Mouse (Mus musculus) midbrain, embryonic 15.5 days (tissue): ENCODE measurements around the gene Large1. TPM values are rescaled to one million over a fixed set of nuclear protein-coding genes. Genes with fewer than 3 reads are reported as not detected.
"Not testable (repeated sequence)": the region's sequence is repeated elsewhere in the genome, so short reads cannot be mapped to it uniquely, and the experiment has no call there.

ENCODE experiments used
- ATAC-seq: fragments of 200-750 bp; cut with Nextera tagmentation; replicated peaks from 2 replicates; pipeline ENCODE4 v1.8.0; 2017; ENCODE audit warnings: moderate TSS enrichment
- H3K27ac ChIP-seq: fragments of 300-500 bp; sonication (generic); 2 replicates; pipeline ENCODE4 v1.5.1; 2015; ENCODE audit warnings: mild to moderate bottlenecking, inconsistent platforms
- H3K27me3 ChIP-seq: fragments of 300-500 bp; sonication (generic); replicated peaks from 2 replicates; pipeline ENCODE4 v1.6.1; 2015; ENCODE audit warnings: inconsistent platforms
- H3K36me3 ChIP-seq: fragments of 300-500 bp; sonication (generic); replicated peaks from 2 replicates; pipeline ENCODE4 v1.6.1; 2015; ENCODE audit warnings: inconsistent platforms
- H3K4me1 ChIP-seq: fragments of 300-500 bp; sonication (generic); 2 replicates; pipeline ENCODE4 v1.6.1; 2015; ENCODE audit warnings: inconsistent platforms
- H3K4me2 ChIP-seq: fragments of 300-500 bp; sonication (generic); 2 replicates; pipeline ENCODE4 v1.6.1; 2015; ENCODE audit warnings: inconsistent platforms, mild to moderate bottlenecking, moderate library complexity
- H3K4me3 ChIP-seq: fragments of 300-500 bp; sonication (generic); 2 replicates; pipeline ENCODE4 v1.5.1; 2015; ENCODE audit warnings: mild to moderate bottlenecking, inconsistent platforms
- H3K9ac ChIP-seq: fragments of 300-500 bp; sonication (generic); 2 replicates; pipeline ENCODE4 v1.6.1; 2015; ENCODE audit warnings: mild to moderate bottlenecking, inconsistent platforms
- H3K9me3 ChIP-seq: fragments of 300-500 bp; sonication (generic); 2 replicates; pipeline ENCODE4 v1.6.1; 2016; ENCODE audit warnings: inconsistent platforms
- WGBS: fragments of 180-500 bp; shearing (Covaris S2); methylation state at CpG from one replicate; pipeline ENCODE4 v1.1.7; 2015; ENCODE audit warnings: mixed read lengths; 5-methylcytosine and 5-hydroxymethylcytosine counted together
- polyA plus RNA-seq: library from polyadenylated mRNA; unstranded; fragments of >200 nt; fragmentation: Nextera tagmentation; extraction: Ambion mirVana; gene quantifications from 2 replicates; pipeline ENCODE4 v1.2.1, GENCODE M21; 2015

Large1 gene
- polyA plus RNA-seq, 1 experiment from 2014 or later = 14.2 TPM

GRCm38 (mm10) chr8:73289831-73290230 is 63.5 kb downstream of the Large1 start:
- H3K4me1 ChIP-seq = no peaks in the 10 kb centered on the region
- no peaks in the 10 kb centered on the region for H3K27me3 ChIP-seq
- ATAC-seq = no peak
- H3K4me3 ChIP-seq = no peak overlapping the region
- no peak overlapping the region for H3K9ac ChIP-seq
- H3K4me2 ChIP-seq = no peak overlapping the region
- H3K9me3 ChIP-seq = no peaks in the 10 kb centered on the region
- WGBS = 88% methylated on average over 2 of the region's 2 CpGs
- H3K27ac ChIP-seq = no peak overlapping the region
- no peaks in the 10 kb centered on the region for H3K36me3 ChIP-seq

- no peaks in the 10 kb centered on the region for H3K27me3 ChIP-seq
- no peaks in the 10 kb centered on the region for H3K4me1 ChIP-seq
- H3K36me3 ChIP-seq = no peaks in the 10 kb centered on the region
- no peak overlapping the region for H3K27ac ChIP-seq
- WGBS = 92% methylated on average over 4 of the region's 4 CpGs
- H3K4me3 ChIP-seq = no peak overlapping the region
- no peak overlapping the region for H3K9ac ChIP-seq
- H3K4me2 ChIP-seq = no peak overlapping the region
- no peak for ATAC-seq
- H3K9me3 ChIP-seq = no peaks in the 10 kb centered on the region
These were observed 71.3 kb downstream of the Large1 start for GRCm38 (mm10) chr8:73281996-73282395.

- H3K9me3 ChIP-seq = no peaks in the 10 kb centered on the region
- no peak for ATAC-seq
- no peak overlapping the region for H3K9ac ChIP-seq
- no peak overlapping the region for H3K4me3 ChIP-seq
- H3K36me3 ChIP-seq = no peaks in the 10 kb centered on the region
- no peaks in the 10 kb centered on the region for H3K4me1 ChIP-seq
- no peak overlapping the region for H3K27ac ChIP-seq
- H3K4me2 ChIP-seq = no peak overlapping the region
- H3K27me3 ChIP-seq = no peaks in the 10 kb centered on the region
- WGBS = 94% methylated on average over 4 of the region's 4 CpGs
These were observed 77.3 kb downstream of the Large1 start for GRCm38 (mm10) chr8:73276015-73276414.

- H3K36me3 ChIP-seq, ATAC-seq, H3K27ac ChIP-seq, H3K9ac ChIP-seq, H3K4me2 ChIP-seq, H3K4me1 ChIP-seq, H3K4me3 ChIP-seq, H3K9me3 ChIP-seq, H3K27me3 ChIP-seq: not testable (repeated sequence)
- 81% methylated on average over 4 of the region's 4 CpGs for WGBS
These were observed 77.9 kb downstream of the Large1 start for GRCm38 (mm10) chr8:73275445-73275844.

- no peak overlapping the region for H3K9ac ChIP-seq
- H3K4me3 ChIP-seq = no peak overlapping the region
- no peaks in the 10 kb centered on the region for H3K4me1 ChIP-seq
- ATAC-seq = no peak
- no peaks in the 10 kb centered on the region for H3K27me3 ChIP-seq
- no peaks in the 10 kb centered on the region for H3K36me3 ChIP-seq
- H3K4me2 ChIP-seq = no peak overlapping the region
- H3K27ac ChIP-seq = no peak overlapping the region
- no peaks in the 10 kb centered on the region for H3K9me3 ChIP-seq
These were observed 80.2 kb downstream of the Large1 start for GRCm38 (mm10) chr8:73273150-73273549.

GRCm38 (mm10) chr8:73270991-73271390 is 82.3 kb downstream of the Large1 start:
- Histone ChIP-seq H3K4me1 (no peaks in the 10 kb centered on the region), H3K4me3 (no peak overlapping the region), H3K9ac (no peak overlapping the region), H3K9me3 (no peaks in the 10 kb centered on the region), H3K27ac (no peak overlapping the region), H3K27me3 (no peaks in the 10 kb centered on the region), H3K4me2 (no peak overlapping the region), H3K36me3 (no peaks in the 10 kb centered on the region)
- no peak for ATAC-seq

- Histone ChIP-seq H3K27ac (no peak overlapping the region), H3K4me3 (no peak overlapping the region), H3K36me3 (no peaks in the 10 kb centered on the region), H3K4me1 (no peaks in the 10 kb centered on the region), H3K4me2 (no peak overlapping the region), H3K27me3 (no peaks in the 10 kb centered on the region), H3K9me3 (no peaks in the 10 kb centered on the region), H3K9ac (no peak overlapping the region)
- WGBS = 69% methylated on average over 2 of the region's 2 CpGs
- ATAC-seq = no peak
These were observed 95.4 kb downstream of the Large1 start for GRCm38 (mm10) chr8:73257981-73258380.

GRCm38 (mm10) chr8:73244186-73244585 is 109.2 kb downstream of the Large1 start:
- 97% methylated on average over 3 of the region's 3 CpGs for WGBS
- Histone ChIP-seq H3K9ac (no peak overlapping the region), H3K27me3 (no peaks in the 10 kb centered on the region), H3K4me3 (no peak overlapping the region), H3K27ac (no peak overlapping the region), H3K36me3 (no peaks in the 10 kb centered on the region), H3K9me3 (peaks cover 5% of the 10 kb centered on the region; the same call in 1 of the 2 replicates), H3K4me1 (no peaks in the 10 kb centered on the region), H3K4me2 (no peak overlapping the region)
- no peak for ATAC-seq

GRCm38 (mm10) chr8:73242066-73242465 is 111.3 kb downstream of the Large1 start:
- Histone ChIP-seq H3K36me3 (no peaks in the 10 kb centered on the region), H3K27ac (no peak overlapping the region), H3K4me1 (no peaks in the 10 kb centered on the region), H3K4me2 (no peak overlapping the region), H3K4me3 (no peak overlapping the region), H3K27me3 (no peaks in the 10 kb centered on the region), H3K9me3 (peaks cover 5% of the 10 kb centered on the region; the same call in 1 of the 2 replicates), H3K9ac (no peak overlapping the region)
- ATAC-seq = no peak
- WGBS = 88% methylated on average over 1 of the region's 1 CpGs

GRCm38 (mm10) chr8:73234209-73234608 is 119.1 kb downstream of the Large1 start:
- no peaks in the 10 kb centered on the region for H3K9me3 ChIP-seq
- H3K36me3 ChIP-seq = no peaks in the 10 kb centered on the region
- no peak overlapping the region for H3K4me2 ChIP-seq
- H3K9ac ChIP-seq = no peak overlapping the region
- H3K4me1 ChIP-seq = no peaks in the 10 kb centered on the region
- H3K27ac ChIP-seq = no peak overlapping the region
- no peak overlapping the region for H3K4me3 ChIP-seq
- no peak for ATAC-seq
- WGBS = 88% methylated on average over 1 of the region's 1 CpGs
- no peaks in the 10 kb centered on the region for H3K27me3 ChIP-seq

GRCm38 (mm10) chr8:73233358-73234041 is 119.8 kb downstream of the Large1 start:
- ATAC-seq = peak; percentile 86
- 64% methylated on average over 6 of the region's 6 CpGs for WGBS
- no peak overlapping the region for H3K27ac ChIP-seq

GRCm38 (mm10) chr8:73226841-73227240 is 126.5 kb downstream of the Large1 start:
- 87% methylated on average over 3 of the region's 3 CpGs for WGBS
- Histone ChIP-seq H3K4me3 (no peak overlapping the region), H3K27me3 (no peaks in the 10 kb centered on the region), H3K4me1 (0 out of 2 replicates have a peak, but pooled peaks cover 2% of the 10 kb centered on the region), H3K9ac (no peak overlapping the region), H3K4me2 (no peak overlapping the region), H3K36me3 (no peaks in the 10 kb centered on the region), H3K9me3 (no peaks in the 10 kb centered on the region), H3K27ac (no peak overlapping the region)
- no peak; the same call in 1 of the 2 replicates for ATAC-seq

More at GRCm38 (mm10) chr8:73233358-73234041, 119.8 kb downstream of the Large1 start:
- H3K4me1 ChIP-seq = no peaks in the 10 kb centered on the region
- no peak overlapping the region for H3K4me2 ChIP-seq
- H3K4me3 ChIP-seq = no peak overlapping the region
- H3K36me3 ChIP-seq = no peaks in the 10 kb centered on the region
- H3K9me3 ChIP-seq = no peaks in the 10 kb centered on the region
- no peaks in the 10 kb centered on the region for H3K27me3 ChIP-seq
- H3K9ac ChIP-seq = no peak overlapping the region

GRCm38 (mm10) chr8:73225654-73226053 is 127.7 kb downstream of the Large1 start:
- H3K27ac ChIP-seq = no peak overlapping the region
- H3K4me3 ChIP-seq = no peak overlapping the region
- H3K4me2 ChIP-seq = no peak overlapping the region
- 63% methylated on average over 2 of the region's 2 CpGs for WGBS
- H3K36me3 ChIP-seq = no peaks in the 10 kb centered on the region
- 0 out of 2 replicates have a peak, but pooled peaks cover 2% of the 10 kb centered on the region for H3K4me1 ChIP-seq
- no peaks in the 10 kb centered on the region for H3K27me3 ChIP-seq
- no peak overlapping the region for H3K9ac ChIP-seq
- ATAC-seq = no peak
- no peaks in the 10 kb centered on the region for H3K9me3 ChIP-seq
